Mouse (Mus musculus): ENCODE measurements around the gene Cpsf3. TPM values are rescaled to one million over a fixed set of nuclear protein-coding genes. Genes with fewer than 3 reads are reported as not detected.

The Cpsf3 gene
- polyA plus RNA-seq, 1 experiment from 2014 or later, result 98.1 TPM

GRCm38 (mm10) chr12:21324101-21324500 is 38.9 kb downstream of the Cpsf3 start:
- Histone ChIP-seq H3K36me3 (peaks cover 75% of the 10 kb centered on the region), H3K27me3 (no peaks in the 10 kb centered on the region), H3K4me3 (no peak overlapping the region), H3K4me2 (no peak overlapping the region), H3K9ac (no peak overlapping the region), H3K4me1 (replicated peaks) (no peaks in the 10 kb centered on the region), H3K9me3 (no peaks in the 10 kb centered on the region), H3K27ac (no peak overlapping the region)
- 86% methylated on average over 5 of the region's 5 CpGs for WGBS
- ATAC-seq (ENCODE audit: low FRiP score), result no peak

- WGBS, result 93% methylated on average over 8 of the region's 8 CpGs
- Histone ChIP-seq H3K9me3 (no peaks in the 10 kb centered on the region), H3K9ac (no peak overlapping the region), H3K4me1 (replicated peaks) (no peaks in the 10 kb centered on the region), H3K27ac (no peak overlapping the region), H3K4me2 (no peak overlapping the region), H3K36me3 (peaks cover 82% of the 10 kb centered on the region), H3K27me3 (no peaks in the 10 kb centered on the region), H3K4me3 (no peak overlapping the region)
- ATAC-seq (ENCODE audit: low FRiP score), result no peak
Measured at GRCm38 (mm10) chr12:21325266-21325665, 40.1 kb downstream of the Cpsf3 start.

- Histone ChIP-seq H3K9me3 (no peaks in the 10 kb centered on the region), H3K4me1 (replicated peaks) (no peaks in the 10 kb centered on the region), H3K9ac (no peak overlapping the region), H3K36me3 (peaks cover 82% of the 10 kb centered on the region), H3K27ac (no peak overlapping the region), H3K4me2 (no peak overlapping the region), H3K27me3 (no peaks in the 10 kb centered on the region), H3K4me3 (no peak overlapping the region)
- WGBS, result 96% methylated on average over 3 of the region's 3 CpGs
- no peak for ATAC-seq (ENCODE audit: low FRiP score)
Measured at GRCm38 (mm10) chr12:21326325-21326724, 41.1 kb downstream of the Cpsf3 start.

- Histone ChIP-seq H3K4me2 (no peak overlapping the region), H3K36me3 (peaks cover 87% of the 10 kb centered on the region), H3K9me3 (no peaks in the 10 kb centered on the region), H3K9ac (no peak overlapping the region), H3K4me1 (replicated peaks) (no peaks in the 10 kb centered on the region), H3K27me3 (no peaks in the 10 kb centered on the region), H3K4me3 (no peak overlapping the region), H3K27ac (no peak overlapping the region)
- WGBS, result 96% methylated on average over 9 of the region's 9 CpGs
- ATAC-seq (ENCODE audit: low FRiP score), result no peak
Measured at GRCm38 (mm10) chr12:21329661-21330400, 44.6 kb downstream of the Cpsf3 start.

GRCm38 (mm10) chr12:21330961-21331576 is 45.9 kb downstream of the Cpsf3 start:
- 93% methylated on average over 10 of the region's 10 CpGs for WGBS
- H3K9me3 ChIP-seq, result no peaks in the 10 kb centered on the region
- H3K4me1 ChIP-seq (replicated peaks), result no peaks in the 10 kb centered on the region
- no peak overlapping the region for H3K27ac ChIP-seq
- H3K27me3 ChIP-seq, result no peaks in the 10 kb centered on the region
- no peak overlapping the region for H3K4me2 ChIP-seq
- ATAC-seq (ENCODE audit: low FRiP score), result no peak
- no peak overlapping the region for H3K4me3 ChIP-seq
- peaks cover 90% of the 10 kb centered on the region for H3K36me3 ChIP-seq
- no peak overlapping the region for H3K9ac ChIP-seq

GRCm38 (mm10) chr12:21331711-21332110 is 46.5 kb downstream of the Cpsf3 start:
- Histone ChIP-seq H3K4me2 (no peak overlapping the region), H3K9me3 (no peaks in the 10 kb centered on the region), H3K27me3 (no peaks in the 10 kb centered on the region), H3K9ac (no peak overlapping the region), H3K27ac (no peak overlapping the region), H3K36me3 (peaks cover 85% of the 10 kb centered on the region), H3K4me1 (replicated peaks) (no peaks in the 10 kb centered on the region), H3K4me3 (no peak overlapping the region)
- 76% methylated on average over 6 of the region's 6 CpGs for WGBS
- no peak for ATAC-seq (ENCODE audit: low FRiP score)

- no peak overlapping the region for H3K4me2 ChIP-seq
- H3K27ac ChIP-seq, result no peak overlapping the region
- no peak overlapping the region for H3K4me3 ChIP-seq
- H3K27me3 ChIP-seq, result no peaks in the 10 kb centered on the region
- no peak overlapping the region for H3K9ac ChIP-seq
- H3K4me1 ChIP-seq (replicated peaks), result no peaks in the 10 kb centered on the region
- H3K9me3 ChIP-seq, result no peaks in the 10 kb centered on the region
- no peak for ATAC-seq (ENCODE audit: low FRiP score)
- WGBS, result 96% methylated on average over 7 of the region's 7 CpGs
- peaks cover 78% of the 10 kb centered on the region for H3K36me3 ChIP-seq
Measured at GRCm38 (mm10) chr12:21333021-21333420, 47.8 kb downstream of the Cpsf3 start.

GRCm38 (mm10) chr12:21333766-21334165 is 48.6 kb downstream of the Cpsf3 start:
- no peaks in the 10 kb centered on the region for H3K4me1 ChIP-seq (replicated peaks)
- 95% methylated on average over 5 of the region's 5 CpGs for WGBS
- H3K9me3 ChIP-seq, result no peaks in the 10 kb centered on the region
- no peak overlapping the region for H3K27ac ChIP-seq
- H3K27me3 ChIP-seq, result no peaks in the 10 kb centered on the region
- H3K36me3 ChIP-seq, result peaks cover 75% of the 10 kb centered on the region
- ATAC-seq (ENCODE audit: low FRiP score), result no peak
- no peak overlapping the region for H3K9ac ChIP-seq
- no peak overlapping the region for H3K4me3 ChIP-seq
- H3K4me2 ChIP-seq, result no peak overlapping the region

GRCm38 (mm10) chr12:21335869-21336268 is 50.7 kb downstream of the Cpsf3 start:
- Histone ChIP-seq H3K27me3 (no peaks in the 10 kb centered on the region), H3K9ac (no peak overlapping the region), H3K4me3 (no peak overlapping the region), H3K4me2 (no peak overlapping the region), H3K9me3 (no peaks in the 10 kb centered on the region), H3K36me3 (peaks cover 78% of the 10 kb centered on the region), H3K27ac (no peak overlapping the region), H3K4me1 (replicated peaks) (no peaks in the 10 kb centered on the region)
- no peak for ATAC-seq (ENCODE audit: low FRiP score)
- 92% methylated on average over 7 of the region's 7 CpGs for WGBS

GRCm38 (mm10) chr12:21337171-21337570 is 52.0 kb downstream of the Cpsf3 start:
- Histone ChIP-seq H3K9me3 (no peaks in the 10 kb centered on the region), H3K9ac (no peak overlapping the region), H3K27me3 (no peaks in the 10 kb centered on the region), H3K27ac (no peak overlapping the region), H3K4me1 (replicated peaks) (no peaks in the 10 kb centered on the region), H3K4me3 (no peak overlapping the region), H3K4me2 (no peak overlapping the region), H3K36me3 (peaks cover 74% of the 10 kb centered on the region)
- no peak for ATAC-seq (ENCODE audit: low FRiP score)
- 96% methylated on average over 5 of the region's 5 CpGs for WGBS

GRCm38 (mm10) chr12:21340674-21341073 is 55.5 kb downstream of the Cpsf3 start:
- no peak overlapping the region for H3K4me2 ChIP-seq
- H3K4me3 ChIP-seq, result no peak overlapping the region
- 96% methylated on average over 5 of the region's 5 CpGs for WGBS
- H3K27ac ChIP-seq, result no peak overlapping the region
- no peaks in the 10 kb centered on the region for H3K27me3 ChIP-seq
- no peaks in the 10 kb centered on the region for H3K9me3 ChIP-seq
- no peak for ATAC-seq (ENCODE audit: low FRiP score)
- peaks cover 48% of the 10 kb centered on the region for H3K36me3 ChIP-seq
- H3K4me1 ChIP-seq (replicated peaks), result no peaks in the 10 kb centered on the region
- no peak overlapping the region for H3K9ac ChIP-seq

- ATAC-seq (ENCODE audit: low FRiP score), result no peak
- H3K27ac ChIP-seq, result no peak overlapping the region
- 92% methylated on average over 7 of the region's 7 CpGs for WGBS
Measured at GRCm38 (mm10) chr12:21346972-21347371, 61.8 kb downstream of the Cpsf3 start.

More at GRCm38 (mm10) chr12:21346972-21347371, 61.8 kb downstream of the Cpsf3 start:
- no peak overlapping the region for H3K4me2 ChIP-seq
- no peak overlapping the region for H3K9ac ChIP-seq
- H3K4me3 ChIP-seq, result no peak overlapping the region
- no peaks in the 10 kb centered on the region for H3K27me3 ChIP-seq
- no peaks in the 10 kb centered on the region for H3K4me1 ChIP-seq (replicated peaks)
- peaks cover 30% of the 10 kb centered on the region for H3K36me3 ChIP-seq
- no peaks in the 10 kb centered on the region for H3K9me3 ChIP-seq
